Mouse (Mus musculus): ENCODE results near the gene Shc1. TPM values are rescaled to one million over a fixed set of nuclear protein-coding genes. Genes with fewer than 3 reads are reported as not detected.
"Not testable (repeated sequence)": the region's sequence is repeated elsewhere in the genome, so short reads cannot be mapped to it uniquely, and the experiment has no call there.

Shc1 gene
- polyA plus RNA-seq, 1 experiment = 65.2 TPM

GRCm38 (mm10) chr3:89424416-89425140, 6.3 kb downstream of the Shc1 start:
- Histone ChIP-seq H3K4me1 (ENCODE audit: control insufficient read depth, insufficient read depth, low read length) (peaks cover 5% of the 10 kb centered on the region; the same call in 1 of the 2 replicates), H3K27ac (ENCODE audit: control insufficient read depth, insufficient read depth, low read depth, low read length, poor library complexity) (0 out of 2 replicates have a peak overlapping the region, but pooled peaks have one; percentile 9), H3K4me3 (replicated peaks; ENCODE audit: control insufficient read depth, low read depth, low read length) (no peak overlapping the region)
- TF ChIP-seq CTCF (IDR thresholded peaks at IDR 0.05; ENCODE audit: control insufficient read depth, insufficient read depth, low read length) = no peak
- no peak for TF ChIP-seq POLR2A (IDR thresholded peaks at IDR 0.05; ENCODE audit: borderline replicate concordance, control insufficient read depth, low read depth, low read length)
- WGBS = 81% methylated on average over 5 of the region's 5 CpGs

GRCm38 (mm10) chr3:89425141-89425525, 6.9 kb downstream of the Shc1 start:
- TF ChIP-seq POLR2A (IDR thresholded peaks at IDR 0.05; ENCODE audit: borderline replicate concordance, control insufficient read depth, low read depth, low read length) = no peak
- no peak for TF ChIP-seq CTCF (IDR thresholded peaks at IDR 0.05; ENCODE audit: control insufficient read depth, insufficient read depth, low read length)
- Histone ChIP-seq H3K4me1 (ENCODE audit: control insufficient read depth, insufficient read depth, low read length) (peaks cover 5% of the 10 kb centered on the region; the same call in 1 of the 2 replicates), H3K4me3 (replicated peaks; ENCODE audit: control insufficient read depth, low read depth, low read length) (no peak overlapping the region)

DNA sequence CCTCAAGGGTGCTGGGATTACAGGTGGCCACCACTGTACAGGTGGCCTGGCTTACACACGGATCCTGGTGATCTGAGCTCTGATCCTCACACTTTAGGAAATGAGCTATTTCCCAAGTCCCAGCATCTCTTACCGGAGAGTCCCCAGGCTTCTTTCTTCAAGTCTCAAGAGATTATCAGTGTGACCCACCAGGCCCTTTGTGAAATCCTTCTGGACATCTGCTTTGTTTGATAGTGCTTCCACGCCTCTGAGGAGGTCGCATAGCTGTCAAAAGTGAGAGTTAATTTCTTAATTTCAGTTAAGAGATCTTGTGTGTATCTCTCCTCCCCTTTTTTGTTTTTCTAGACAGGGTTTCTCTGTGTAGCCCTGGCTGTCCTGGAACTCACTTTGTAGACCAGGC, 7.6 kb downstream of the Shc1 start:
- Histone ChIP-seq H3K4me1 (ENCODE audit: control insufficient read depth, insufficient read depth, low read length) (peaks cover 3% of the 10 kb centered on the region; the same call in 1 of the 2 replicates), H3K27ac (ENCODE audit: control insufficient read depth, insufficient read depth, low read depth, low read length, poor library complexity) (no peak overlapping the region), H3K4me3 (replicated peaks; ENCODE audit: control insufficient read depth, low read depth, low read length) (no peak overlapping the region)
- no peak for TF ChIP-seq CTCF (IDR thresholded peaks at IDR 0.05; ENCODE audit: control insufficient read depth, insufficient read depth, low read length)
- no peak for TF ChIP-seq POLR2A (IDR thresholded peaks at IDR 0.05; ENCODE audit: borderline replicate concordance, control insufficient read depth, low read depth, low read length)
- WGBS = 76% methylated on average over 4 of the region's 4 CpGs

More at GRCm38 (mm10) chr3:89425141-89425525, 6.9 kb downstream of the Shc1 start:
- no peak overlapping the region for H3K27ac ChIP-seq (ENCODE audit: control insufficient read depth, insufficient read depth, low read depth, low read length, poor library complexity)
- 78% methylated on average over 5 of the region's 5 CpGs for whole genome bisulfite sequencing

GRCm38 (mm10) chr3:89429021-89429420, 10.8 kb downstream of the Shc1 start:
- 95% methylated on average over 7 of the region's 7 CpGs for WGBS
- not testable (repeated sequence) for H3K4me3 ChIP-seq (replicated peaks; ENCODE audit: control insufficient read depth, low read depth, low read length); H3K27ac ChIP-seq (ENCODE audit: control insufficient read depth, insufficient read depth, low read depth, low read length, poor library complexity); H3K4me1 ChIP-seq (ENCODE audit: control insufficient read depth, insufficient read depth, low read length)

GRCm38 (mm10) chr3:89430171-89431159, 12.2 kb downstream of the Shc1 start, which contains the start of gene Pygo2:
Gene Pygo2, plus strand, starts transcription at chr3:89430214.
- Histone ChIP-seq H3K4me3 (replicated peaks; ENCODE audit: control insufficient read depth, low read depth, low read length) (peak within 1 kb of the TSS; percentile 90), H3K4me1 (ENCODE audit: control insufficient read depth, insufficient read depth, low read length) (no peaks in the 10 kb centered on the region), H3K27ac (ENCODE audit: control insufficient read depth, insufficient read depth, low read depth, low read length, poor library complexity) (peak within 1 kb of the TSS; percentile 89)
- WGBS = 2% methylated on average over 68 of the region's 68 CpGs
- no peak for TF ChIP-seq CTCF (IDR thresholded peaks at IDR 0.05; ENCODE audit: control insufficient read depth, insufficient read depth, low read length)
- peak; percentile 72 for TF ChIP-seq POLR2A (IDR thresholded peaks at IDR 0.05; ENCODE audit: borderline replicate concordance, control insufficient read depth, low read depth, low read length)

GRCm38 (mm10) chr3:89432606-89433005, 14.4 kb downstream of the Shc1 start:
- WGBS = 91% methylated on average over 8 of the region's 8 CpGs
- Histone ChIP-seq H3K4me1 (ENCODE audit: control insufficient read depth, insufficient read depth, low read length) (peaks cover 6% of the 10 kb centered on the region), H3K27ac (ENCODE audit: control insufficient read depth, insufficient read depth, low read depth, low read length, poor library complexity) (no peak overlapping the region), H3K4me3 (replicated peaks; ENCODE audit: control insufficient read depth, low read depth, low read length) (no peak overlapping the region)
- TF ChIP-seq POLR2A (IDR thresholded peaks at IDR 0.05; ENCODE audit: borderline replicate concordance, control insufficient read depth, low read depth, low read length) (no peak), CTCF (IDR thresholded peaks at IDR 0.05; ENCODE audit: control insufficient read depth, insufficient read depth, low read length) (no peak)

GRCm38 (mm10) chr3:89434532-89434931, 16.3 kb downstream of the Shc1 start:
- TF ChIP-seq CTCF (IDR thresholded peaks at IDR 0.05; ENCODE audit: control insufficient read depth, insufficient read depth, low read length) (no peak), POLR2A (IDR thresholded peaks at IDR 0.05; ENCODE audit: borderline replicate concordance, control insufficient read depth, low read depth, low read length) (no peak)
- Histone ChIP-seq H3K4me1 (ENCODE audit: control insufficient read depth, insufficient read depth, low read length) (peaks cover 7% of the 10 kb centered on the region), H3K27ac (ENCODE audit: control insufficient read depth, insufficient read depth, low read depth, low read length, poor library complexity) (no peak overlapping the region), H3K4me3 (replicated peaks; ENCODE audit: control insufficient read depth, low read depth, low read length) (no peak overlapping the region)
- WGBS = 89% methylated on average over 11 of the region's 11 CpGs

- Histone ChIP-seq H3K4me1 (ENCODE audit: control insufficient read depth, insufficient read depth, low read length) (peaks cover 7% of the 10 kb centered on the region), H3K4me3 (replicated peaks; ENCODE audit: control insufficient read depth, low read depth, low read length) (no peak overlapping the region), H3K27ac (ENCODE audit: control insufficient read depth, insufficient read depth, low read depth, low read length, poor library complexity) (no peak overlapping the region)
- TF ChIP-seq CTCF (IDR thresholded peaks at IDR 0.05; ENCODE audit: control insufficient read depth, insufficient read depth, low read length) = no peak
- TF ChIP-seq POLR2A (IDR thresholded peaks at IDR 0.05; ENCODE audit: borderline replicate concordance, control insufficient read depth, low read depth, low read length) = no peak
- 91% methylated on average over 7 of the region's 7 CpGs for WGBS
These were observed 16.8 kb downstream of the Shc1 start for GRCm38 (mm10) chr3:89435041-89435440.

Data from bone marrow, adult 2 months (tissue).